Mouse (Mus musculus) T-helper 17 cell (primary cell): ENCODE results near the gene Trem3.

Experiments used
- in situ Hi-C, 2 experiments: fragments of 300-600 bp; cut with MboI, MseI; formaldehyde crosslinking; loops; 1 replicate in 1 of 2; 2 replicates in 1 of 2; pipeline ENCODE4 v1.15.1; 2025; ENCODE audit warnings: high pct_unique_total_duplicates in 2 of 2

The Trem3 gene

GRCm38 (mm10) chr17:48247221-48247928, at the start of gene Trem3:
Trem3 (plus strand) TSS chr17:48247777.
- in situ Hi-C loops, result no loop called here

DNA sequence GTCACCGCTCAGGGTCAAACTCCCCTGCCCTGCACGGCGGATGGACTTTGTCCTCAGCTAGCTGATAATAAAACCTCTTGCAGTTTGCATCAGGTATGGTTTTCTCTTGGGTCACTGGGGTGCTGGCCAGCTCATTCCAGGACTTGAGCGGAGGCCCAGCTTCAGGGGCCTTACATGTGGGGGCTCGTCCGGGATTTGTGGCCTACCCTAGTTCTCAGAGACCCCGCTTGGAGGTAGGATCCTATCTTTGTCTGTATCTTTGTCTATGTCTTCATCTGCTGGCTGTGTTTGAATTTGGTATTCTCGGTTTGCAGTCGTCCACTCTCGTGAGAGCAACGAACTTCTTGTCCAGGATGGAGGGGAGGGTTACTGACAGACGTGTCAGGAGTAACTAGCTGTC, 44.5 kb upstream of the Trem3 start:
- in situ Hi-C loops, result loop anchor here in 1 of 2 experiments (25.0 kb wide), 1 partner anchor 1384 kb away; no protein-coding TSS in a partner anchor

DNA sequence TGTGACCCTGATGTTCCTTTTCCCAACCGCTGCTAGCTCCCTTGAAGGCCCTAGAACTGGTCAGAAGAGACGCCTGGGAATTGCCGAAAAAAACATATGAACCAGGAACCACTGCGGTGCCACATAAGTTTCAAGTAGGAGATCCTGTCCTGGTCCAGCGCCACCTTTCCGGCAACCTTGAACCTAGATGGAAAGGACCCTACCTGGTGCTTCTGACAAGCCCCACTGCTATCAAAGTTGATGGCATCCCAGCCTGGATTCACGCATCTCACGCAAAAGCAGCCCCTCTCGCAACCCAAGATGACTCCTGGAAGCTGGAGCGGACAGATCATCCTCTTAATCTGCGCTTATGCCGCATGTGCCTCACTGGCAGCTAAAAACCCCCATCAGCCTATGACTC, 35.0 kb upstream of the Trem3 start:
- in situ Hi-C loops, result loop anchor here in 1 of 2 experiments (25.0 kb wide), 1 partner anchor 1375 kb away; no protein-coding TSS in a partner anchor

DNA sequence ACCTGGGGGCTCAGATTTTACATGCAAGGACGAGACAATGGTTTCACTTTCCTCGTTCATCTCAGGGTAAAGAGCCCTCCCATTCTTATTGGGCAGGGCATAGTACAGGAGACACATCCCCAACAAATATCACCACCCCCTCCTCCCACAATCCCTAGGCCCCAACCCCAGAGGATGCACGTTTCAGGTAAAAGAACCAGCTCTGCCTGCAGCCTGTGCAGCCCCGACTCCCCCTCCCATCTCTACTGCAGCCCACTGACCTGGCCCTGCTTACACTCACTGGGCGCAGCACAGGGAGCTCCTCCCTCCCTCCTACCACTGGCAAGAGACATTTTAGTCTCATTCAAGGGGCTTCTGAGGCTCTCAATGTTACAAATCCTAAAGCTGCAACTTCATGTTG, 34.1 kb upstream of the Trem3 start:
- in situ Hi-C loops, result loop anchor here in 1 of 2 experiments (25.0 kb wide), 1 partner anchor 1374 kb away; no protein-coding TSS in a partner anchor

DNA sequence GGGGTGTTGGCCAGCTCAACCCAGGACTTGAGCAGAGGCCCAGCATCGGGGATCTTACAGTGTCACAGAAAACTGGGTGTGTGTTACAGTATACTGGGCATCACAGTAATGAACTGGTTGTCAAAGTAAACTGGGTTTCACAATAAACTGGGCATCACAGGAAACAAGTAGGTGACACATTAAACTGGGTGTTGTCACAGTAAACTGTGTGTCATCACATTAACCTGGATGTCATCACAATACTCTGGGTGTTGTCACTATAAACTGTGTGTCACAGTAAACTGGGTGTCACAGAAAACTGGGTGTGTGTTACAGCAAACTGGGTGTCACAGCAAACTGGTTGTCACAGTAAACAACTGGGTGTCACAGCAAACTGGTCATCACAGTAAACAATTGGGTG, 32.1 kb upstream of the Trem3 start:
- in situ Hi-C loops, result loop anchor here in 1 of 2 experiments (5.0 to 25.0 kb wide), 2 partner anchors 587 to 1372 kb away; no protein-coding TSS in a partner anchor

GRCm38 (mm10) chr17:48230680-48231079, 16.9 kb upstream of the Trem3 start:
- in situ Hi-C loops, result no loop called here

GRCm38 (mm10) chr17:48232518-48232917, 15.1 kb upstream of the Trem3 start, which contains the start of gene Trem1:
Trem1 (plus strand) TSS chr17:48232768.
- in situ Hi-C loops, result no loop called here

GRCm38 (mm10) chr17:48233789-48234188, 13.8 kb upstream of the Trem3 start:
- in situ Hi-C loops, result no loop called here

DNA sequence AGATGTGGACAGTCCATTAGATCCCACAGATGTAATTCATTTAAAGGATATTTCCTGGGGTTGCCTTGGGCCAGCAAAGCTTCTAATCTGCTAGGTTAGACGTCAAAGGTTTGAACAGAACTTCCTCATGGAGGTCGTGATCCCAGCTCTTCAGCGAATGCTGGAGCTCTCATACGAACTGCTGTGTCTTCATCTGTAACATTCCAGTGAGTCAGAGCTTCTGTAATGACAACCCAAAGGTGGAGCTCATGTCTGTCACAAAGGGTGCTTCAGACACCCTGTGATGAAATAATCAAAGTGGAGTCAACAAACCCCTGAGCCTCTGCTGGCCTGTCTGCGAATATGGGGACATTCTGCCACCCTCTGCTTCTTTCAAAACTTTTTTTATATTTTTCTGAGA, 13.0 kb upstream of the Trem3 start:
- in situ Hi-C loops, result no loop called here

GRCm38 (mm10) chr17:48235773-48236370, 11.7 kb upstream of the Trem3 start:
- in situ Hi-C loops, result no loop called here

DNA sequence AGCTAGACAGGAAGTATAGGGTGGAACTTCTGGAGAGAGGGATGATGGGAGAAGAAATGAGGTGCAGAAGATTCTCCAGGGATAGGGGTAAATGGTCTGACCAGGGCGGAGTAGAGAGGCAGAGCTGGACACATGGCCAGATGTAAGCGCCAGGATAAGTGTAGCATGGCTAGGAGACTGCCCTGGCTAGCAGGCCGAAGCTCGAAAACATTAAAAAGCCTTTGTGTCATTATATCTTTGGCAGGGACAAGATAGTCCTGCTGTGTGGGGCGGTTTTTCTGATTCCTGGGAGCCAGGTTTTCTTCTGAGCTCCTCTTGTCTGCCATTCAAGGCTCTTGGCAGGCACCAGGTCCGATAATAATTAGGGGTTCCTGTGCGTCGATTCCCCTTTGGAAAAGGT, 10.0 kb upstream of the Trem3 start:
- in situ Hi-C loops, result no loop called here

DNA sequence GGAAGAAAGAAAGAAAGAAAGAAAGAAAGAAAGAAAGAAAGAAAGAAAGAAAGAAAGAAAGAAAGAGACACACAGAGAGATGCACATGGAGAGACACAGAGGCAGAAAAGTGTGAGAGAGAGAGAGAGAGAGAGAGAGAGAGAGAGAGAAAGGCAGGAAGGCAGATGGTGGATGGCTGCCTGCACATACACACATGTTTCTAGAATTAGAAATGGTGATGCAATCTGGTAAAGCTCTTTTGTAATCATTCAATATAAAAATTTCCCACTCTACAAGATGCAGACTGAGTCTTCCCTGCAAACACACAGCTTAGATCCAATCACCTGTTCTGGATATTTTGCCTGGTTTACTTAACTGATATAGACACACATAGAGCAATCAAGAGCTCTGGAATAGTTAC, 1.5 kb downstream of the Trem3 start:
- in situ Hi-C loops, result no loop called here

DNA sequence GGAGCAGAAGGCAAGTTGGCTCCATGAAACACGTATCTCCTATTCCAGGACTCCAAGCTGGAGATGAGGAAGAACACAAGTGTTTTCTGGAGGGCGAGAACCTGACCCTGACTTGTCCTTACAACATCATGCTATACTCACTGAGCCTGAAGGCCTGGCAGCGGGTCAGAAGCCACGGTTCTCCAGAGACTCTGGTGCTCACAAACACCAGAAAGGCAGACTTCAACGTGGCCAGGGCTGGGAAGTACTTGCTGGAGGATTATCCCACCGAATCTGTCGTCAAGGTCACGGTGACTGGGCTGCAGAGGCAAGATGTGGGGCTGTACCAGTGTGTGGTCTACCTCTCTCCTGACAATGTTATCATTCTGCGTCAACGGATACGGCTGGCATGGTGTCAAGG, 1.9 kb downstream of the Trem3 start:
- in situ Hi-C loops, result no loop called here

DNA sequence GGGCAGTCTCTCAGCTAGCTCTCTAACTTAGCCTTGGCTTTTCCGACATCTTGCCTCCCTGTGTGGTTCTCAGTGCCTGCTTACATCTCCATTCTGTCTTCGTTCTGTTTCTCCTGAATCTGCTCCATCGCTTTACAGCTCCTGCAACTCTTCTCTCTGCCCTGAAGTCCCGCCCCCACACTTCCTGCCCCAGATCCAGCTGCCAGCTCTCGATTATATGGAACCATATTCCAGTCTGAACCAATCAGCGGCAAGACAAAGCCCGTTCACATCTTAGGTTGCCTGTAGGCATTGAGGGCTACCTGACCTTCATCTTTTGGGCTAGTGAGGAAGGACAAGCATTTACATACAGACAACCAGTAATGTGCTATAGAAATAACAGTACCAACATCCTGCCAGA, 3.1 kb downstream of the Trem3 start:
- in situ Hi-C loops, result no loop called here

- in situ Hi-C loops, result no loop called here
These were observed 9.0 kb downstream of the Trem3 start for GRCm38 (mm10) chr17:48256575-48256974.

DNA sequence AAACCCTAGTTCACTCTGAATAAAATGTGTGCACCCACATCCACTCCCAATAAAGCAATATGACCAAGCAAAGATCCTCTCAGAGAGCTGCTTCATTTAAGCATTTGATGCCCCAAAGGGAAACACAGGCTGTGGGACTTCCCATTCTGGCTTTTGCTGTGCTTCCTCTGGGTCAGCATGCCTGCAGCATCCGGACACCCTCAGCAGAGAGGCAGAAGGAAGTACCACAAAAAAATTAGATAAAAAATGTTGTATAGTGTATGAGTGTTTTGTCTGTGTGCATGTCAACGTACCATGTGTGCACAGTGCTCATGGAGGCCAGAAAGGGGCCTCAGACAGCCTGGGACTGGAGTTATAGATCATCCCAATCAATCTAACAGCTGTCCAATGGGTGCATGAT, 14.3 kb downstream of the Trem3 start:
- in situ Hi-C loops, result no loop called here

DNA sequence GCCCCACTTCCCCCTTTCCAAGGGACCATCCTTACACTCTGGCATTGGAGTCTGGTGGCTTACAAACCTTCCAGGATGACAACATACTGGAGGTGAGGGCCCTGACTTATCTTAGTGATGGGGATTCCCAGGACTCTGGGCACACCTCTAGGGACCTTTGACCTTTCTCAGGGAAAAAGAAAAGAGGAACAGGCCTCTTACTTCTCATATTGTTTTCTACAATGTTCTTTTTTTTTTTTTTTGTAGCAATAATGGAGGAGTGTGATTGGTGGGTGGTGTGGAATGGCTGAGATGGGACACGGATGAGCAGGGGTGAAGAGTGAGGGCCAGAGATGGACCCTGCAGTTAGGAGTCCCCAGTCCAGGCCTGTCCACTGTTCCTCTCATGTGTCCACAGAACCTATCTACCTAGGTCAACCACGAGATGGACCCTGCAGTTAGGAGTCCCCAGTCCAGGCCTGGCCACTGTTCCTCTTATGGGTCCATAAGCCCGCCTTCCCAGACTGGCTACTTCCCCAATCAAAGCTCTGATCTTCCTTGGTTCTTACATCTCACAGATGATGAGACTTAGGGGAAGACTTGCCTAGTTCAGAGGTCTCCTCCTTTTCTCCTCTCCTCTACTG, 16.3 kb downstream of the Trem3 start, which contains the start of gene Treml4:
TSS of gene Treml4 (plus strand) at position 555 of the 622 bp plus-strand sequence.
- in situ Hi-C loops, result no loop called here

GRCm38 (mm10) chr17:48264662-48265061, 17.1 kb downstream of the Trem3 start:
- in situ Hi-C loops, result no loop called here

GRCm38 (mm10) chr17:48266138-48266537, 18.6 kb downstream of the Trem3 start:
- in situ Hi-C loops, result no loop called here

GRCm38 (mm10) chr17:48266610-48267304, 19.2 kb downstream of the Trem3 start:
- in situ Hi-C loops, result no loop called here

DNA sequence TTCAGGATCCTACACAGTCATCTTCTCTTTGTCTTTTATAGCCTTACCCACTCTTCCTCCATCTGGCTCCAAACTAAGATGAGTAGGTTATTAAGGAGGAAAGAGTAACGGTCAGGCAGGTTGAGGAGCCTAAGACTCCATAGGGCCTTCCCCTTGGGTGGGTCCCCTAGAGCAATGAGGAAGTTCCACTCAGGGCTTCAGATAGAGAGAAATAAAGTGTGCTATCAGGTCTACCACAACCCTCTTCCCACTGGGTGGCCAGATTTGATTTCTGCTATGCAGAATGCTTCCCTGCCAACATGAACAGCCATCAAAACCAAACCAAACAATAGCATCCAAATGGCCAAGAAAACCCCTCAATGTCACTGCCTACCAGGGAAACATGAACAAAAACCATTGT, 20.0 kb downstream of the Trem3 start:
- in situ Hi-C loops, result no loop called here

DNA sequence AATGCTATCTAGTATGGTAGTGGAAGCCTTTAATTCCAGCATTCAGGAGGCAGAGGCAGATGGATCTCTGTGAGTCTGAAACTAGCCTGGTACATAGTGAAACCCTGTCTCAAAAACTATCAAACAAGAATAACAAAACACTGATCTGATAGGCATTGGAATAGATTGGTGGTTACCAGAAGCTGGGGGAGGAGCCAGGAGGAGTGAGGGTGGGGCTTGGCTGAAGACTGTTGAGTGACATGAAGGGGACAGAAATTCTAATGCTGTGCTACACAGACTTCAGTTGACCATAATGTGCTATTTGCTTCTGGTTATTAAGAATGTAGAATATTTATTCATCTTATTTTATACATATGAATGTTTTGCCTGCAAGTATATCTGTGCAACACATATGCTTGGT, 20.7 kb downstream of the Trem3 start:
- in situ Hi-C loops, result no loop called here
